Mouse (Mus musculus) ZHBTc4 (cell line): ENCODE results near the gene Fam227a.
"Not testable (repeated sequence)": the region's sequence is repeated elsewhere in the genome, so short reads cannot be mapped to it uniquely, and the experiment has no call there.

ENCODE experiments used
- DNase-seq: peaks from one replicate; pipeline ENCODE4 v3.0.0-alpha.2; 2011; ENCODE audit warnings: low read depth, low spot score

Gene Fam227a

DNA sequence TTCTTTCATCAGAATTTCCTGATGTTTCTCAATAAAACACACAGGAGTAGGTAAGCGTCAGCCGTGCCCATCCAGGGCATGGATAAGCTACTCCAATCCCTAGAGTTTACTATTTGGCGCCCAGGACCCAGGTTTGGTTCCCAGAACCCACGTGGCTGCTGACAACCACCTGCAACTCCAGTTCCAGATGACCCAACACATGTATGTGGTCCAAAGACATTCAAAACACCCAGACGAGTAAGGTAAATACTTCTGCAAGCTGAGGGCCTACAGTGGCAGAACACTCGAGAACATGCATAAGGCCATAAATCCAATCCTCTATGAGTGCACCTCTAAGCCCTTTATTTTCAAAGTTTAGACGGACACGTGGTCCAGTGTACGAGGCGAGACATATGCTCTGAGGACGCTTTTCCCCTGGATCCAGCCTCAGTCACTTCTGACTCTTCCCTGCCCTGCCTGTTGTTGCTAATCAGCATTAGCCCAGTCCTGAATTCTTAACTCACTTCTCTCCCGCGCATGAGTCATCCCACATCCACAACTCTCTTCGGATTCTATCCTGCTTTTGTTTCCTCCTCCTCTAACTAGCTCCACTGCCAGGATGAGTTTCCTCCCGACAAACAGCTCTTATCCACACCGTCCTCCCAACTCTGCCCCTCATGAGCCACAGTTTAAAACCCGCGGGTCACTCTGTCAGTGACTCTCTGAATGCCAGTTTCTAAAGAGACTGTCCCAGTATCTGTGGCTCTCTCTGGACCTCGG, 25.1 kb upstream of the Fam227a start:
- DNase-seq: no peak

DNA sequence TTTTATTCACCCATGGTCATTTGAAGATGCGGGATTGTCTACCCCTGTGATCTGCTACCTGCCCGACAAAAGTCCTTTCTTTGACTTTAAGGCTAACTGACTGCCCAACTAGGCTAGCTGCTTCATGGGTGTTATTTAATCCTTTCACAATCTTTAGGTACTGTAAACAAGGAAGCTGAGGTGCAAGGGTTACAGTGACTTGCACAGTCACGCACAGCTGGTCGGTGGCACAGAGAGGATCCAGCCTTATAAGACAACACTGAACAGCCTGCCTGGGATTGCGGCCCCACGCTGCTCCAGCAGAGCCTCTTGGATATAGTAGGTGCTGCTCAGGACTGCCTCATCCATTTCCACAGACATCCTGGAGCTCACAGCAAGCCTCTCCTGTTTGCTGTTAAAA, 24.4 kb upstream of the Fam227a start:
- no peak for DNase-seq

DNA sequence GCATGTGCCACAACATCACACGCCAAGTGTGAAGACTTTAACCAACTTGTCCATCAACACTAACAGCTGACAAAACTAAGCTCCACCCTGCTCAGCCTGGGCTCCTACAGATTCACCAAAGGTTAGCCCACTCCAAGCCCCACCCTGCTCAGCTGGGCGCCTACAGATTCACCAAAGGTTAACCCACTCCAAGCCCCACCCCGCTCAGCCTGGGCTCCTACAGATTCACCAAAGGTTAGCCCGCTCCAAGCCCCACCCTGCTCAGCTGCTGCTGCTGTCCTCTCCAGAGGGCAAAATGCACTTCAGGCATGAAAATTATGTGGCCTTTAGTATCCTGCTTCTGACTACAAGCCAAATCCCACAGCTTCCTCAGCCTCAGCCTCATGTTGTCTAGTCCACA, 23.2 kb upstream of the Fam227a start:
- peak; percentile 79 for DNase-seq

DNA sequence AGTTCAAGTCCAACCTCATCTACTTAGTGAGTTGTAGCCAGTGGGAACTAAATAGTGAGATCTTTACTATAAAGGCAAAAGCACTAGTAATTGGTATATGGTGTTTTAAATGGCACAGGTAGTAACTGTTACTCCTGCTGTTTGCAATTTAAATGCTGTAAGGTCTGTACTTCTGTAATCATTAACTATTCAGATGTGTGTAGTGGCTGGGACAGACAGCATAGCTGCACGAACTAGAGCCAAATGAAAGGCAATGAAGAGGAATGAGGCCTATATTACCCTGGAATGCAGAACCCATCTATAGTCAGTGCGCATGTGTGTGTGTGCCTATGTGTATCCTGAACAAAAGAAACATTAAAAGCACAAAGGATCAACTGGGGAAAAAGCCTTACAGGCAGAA, 19.2 kb upstream of the Fam227a start:
- DNase-seq: no peak

DNA sequence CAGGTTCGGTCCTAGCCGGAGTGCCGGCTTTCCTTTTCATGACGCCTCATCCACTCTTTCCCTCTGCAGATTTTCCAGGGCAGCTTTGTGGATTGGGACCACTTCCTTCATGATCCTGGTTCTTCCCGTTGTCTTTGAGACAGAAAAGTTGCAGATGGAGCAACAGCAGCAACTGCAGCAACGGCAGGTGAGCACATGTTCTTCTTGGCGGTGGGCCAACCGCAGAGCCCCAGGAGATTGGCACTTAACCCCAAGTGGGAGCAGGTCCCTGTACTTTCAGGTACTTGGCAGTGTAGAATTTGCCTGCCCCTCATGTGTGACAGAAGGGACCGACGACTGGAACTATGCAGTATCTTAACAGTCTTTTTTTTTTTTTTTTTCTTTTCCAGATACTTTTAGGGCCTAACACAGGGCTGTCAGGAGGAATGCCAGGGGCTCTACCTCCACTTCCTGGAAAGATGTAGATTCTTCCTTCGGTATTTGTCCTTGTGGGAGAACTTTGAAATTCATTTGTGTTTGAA, 13.1 kb upstream of the Fam227a start:
- DNase-seq: not testable (repeated sequence)

DNA sequence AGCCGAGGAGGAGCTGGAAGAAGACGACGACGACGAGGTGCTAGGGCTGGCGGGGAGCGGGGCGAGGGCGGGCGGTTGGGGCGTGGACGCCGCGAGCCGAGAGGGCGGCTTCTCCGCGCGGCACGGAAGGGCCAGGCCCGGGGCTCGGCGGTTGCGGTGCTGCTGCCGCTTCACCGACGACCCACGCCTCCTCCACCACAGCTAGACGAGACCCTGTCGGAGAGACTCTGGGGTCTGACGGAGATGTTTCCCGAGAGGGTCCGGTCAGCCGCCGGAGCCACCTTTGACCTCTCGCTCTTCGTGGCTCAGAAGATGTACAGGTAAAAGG, 12.2 kb upstream of the Fam227a start:
- no peak for DNase-seq

DNA sequence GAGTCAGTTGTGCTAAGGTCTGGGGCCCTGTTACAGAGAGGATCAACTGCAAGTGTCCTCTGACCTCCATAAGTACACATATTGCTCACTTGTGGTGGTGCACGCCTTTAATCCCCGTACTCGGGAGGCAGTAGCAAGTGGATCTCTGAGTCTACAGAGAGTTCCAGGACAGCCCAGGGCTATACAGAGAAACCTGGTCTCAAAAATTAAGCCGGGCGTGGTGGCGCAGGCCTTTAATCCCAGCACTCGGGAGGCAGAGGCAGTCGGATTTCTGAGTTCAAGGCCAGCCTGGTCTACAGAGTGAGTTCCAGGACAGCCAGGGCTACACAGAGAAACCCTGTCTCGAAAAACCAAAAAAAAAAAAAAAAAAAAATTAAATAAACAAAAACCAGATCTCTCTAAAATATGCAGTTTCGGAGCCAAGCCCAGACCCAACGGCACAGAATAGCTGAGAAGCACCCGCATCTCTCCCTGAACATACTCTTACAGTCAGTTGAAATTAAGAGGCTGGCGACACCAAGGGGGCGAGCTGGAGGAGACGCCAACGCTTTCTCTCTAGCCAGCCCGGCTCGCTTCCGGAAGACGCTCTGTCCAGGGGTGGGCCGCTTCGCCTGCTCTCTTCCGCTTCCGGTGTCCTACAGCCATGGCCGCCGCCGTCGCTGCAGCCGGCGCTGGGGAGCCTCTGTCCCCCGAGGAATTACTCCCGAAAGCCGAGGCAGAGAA, 11.7 kb upstream of the Fam227a start, which contains the start of gene Tomm22:
Gene Tomm22, plus strand, starts transcription at position 613 of the 723 bp plus-strand sequence.
- peak; percentile 93 for DNase-seq

DNA sequence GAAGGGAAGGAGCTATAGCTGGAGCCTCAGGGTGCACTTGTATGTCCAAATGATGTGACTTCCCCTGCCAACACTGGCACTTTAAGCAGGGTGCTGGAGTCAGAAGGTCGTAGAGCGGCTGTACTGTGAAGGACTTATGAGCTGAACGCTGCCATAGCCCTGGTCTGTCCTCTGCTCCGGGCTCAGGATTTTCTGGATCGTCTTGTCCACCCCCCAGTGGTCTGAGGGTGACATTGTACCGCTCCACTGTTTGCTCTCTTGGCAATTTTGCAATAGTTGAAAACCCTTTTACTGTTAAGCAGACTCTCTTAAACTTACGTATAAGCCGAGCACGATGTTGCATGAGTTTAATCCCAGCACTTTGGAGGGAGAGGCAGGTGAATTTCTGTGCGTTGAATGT, 10.4 kb upstream of the Fam227a start:
- peak; percentile 51 for DNase-seq

DNA sequence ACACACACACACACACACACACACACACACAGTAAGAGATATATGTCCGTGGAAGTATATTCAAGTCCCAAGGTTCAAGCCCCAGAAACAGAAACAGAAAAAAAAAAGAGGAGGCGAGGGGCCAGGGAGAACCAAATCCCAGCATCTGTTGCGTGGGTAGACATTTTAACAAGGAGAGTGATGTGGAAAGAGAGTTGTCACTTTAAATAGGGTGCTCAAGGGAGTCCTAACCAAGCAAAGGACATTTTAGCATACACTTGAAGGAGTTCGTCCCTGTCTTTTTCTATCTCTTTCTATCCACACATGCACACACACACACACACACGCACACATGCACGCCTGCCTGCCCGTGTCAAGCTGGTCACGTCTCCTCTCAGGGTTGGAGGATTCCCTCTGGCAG, 5.9 kb upstream of the Fam227a start:
- DNase-seq: no peak

DNA sequence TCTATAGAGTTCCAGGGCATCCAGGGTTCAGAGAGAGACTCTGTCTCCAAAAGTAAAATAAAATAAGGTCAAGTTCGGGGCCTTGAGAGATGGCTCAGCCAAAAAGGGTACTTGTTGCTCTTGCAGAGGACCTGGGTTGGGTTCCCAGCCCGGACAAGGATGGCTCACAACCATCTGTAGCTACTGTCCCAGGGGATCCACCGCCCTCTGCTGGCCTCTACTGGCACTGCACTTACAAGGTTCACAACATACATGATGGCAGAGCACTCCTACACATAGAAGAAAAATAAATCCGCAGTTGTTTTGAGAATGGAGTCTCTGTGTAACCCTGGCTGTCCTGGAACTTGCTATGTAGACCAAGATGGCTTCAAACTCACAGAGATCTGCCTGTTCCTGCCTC, 3.1 kb upstream of the Fam227a start:
- peak; percentile 88 for DNase-seq

DNA sequence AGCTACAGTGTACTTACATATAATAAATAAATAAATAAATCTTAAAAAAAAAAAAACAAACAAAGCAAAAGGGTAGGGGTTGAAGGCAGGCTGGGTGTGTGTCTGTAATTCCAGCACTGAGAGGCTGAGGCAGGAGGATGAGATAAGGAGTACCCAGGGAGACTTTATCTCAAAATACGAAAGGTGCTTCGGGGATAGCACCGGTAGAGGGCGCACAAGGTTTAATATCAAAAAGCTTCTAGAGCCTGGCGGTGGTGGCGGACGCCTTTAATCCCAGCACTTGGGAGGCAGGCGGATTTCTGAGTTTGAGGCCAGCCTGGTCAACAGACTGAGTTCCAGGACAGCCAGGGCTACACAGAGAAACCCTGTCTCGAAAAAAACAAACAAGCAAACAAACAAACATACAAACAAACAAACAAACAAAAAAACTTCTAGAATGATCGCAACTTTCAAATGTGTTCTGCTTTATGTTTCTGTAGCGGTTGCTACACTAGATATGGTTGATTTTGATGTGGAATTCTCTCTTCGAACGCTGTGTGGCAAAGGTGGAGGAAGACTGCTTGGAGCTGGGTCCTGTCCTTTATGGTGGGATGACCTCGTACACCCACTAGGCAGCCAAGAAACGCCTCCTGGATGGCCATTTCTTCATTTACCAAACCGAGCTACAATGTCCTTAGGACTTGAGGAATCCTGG, 772 bp downstream of the Fam227a start:
- DNase-seq: peak; percentile 93

DNA sequence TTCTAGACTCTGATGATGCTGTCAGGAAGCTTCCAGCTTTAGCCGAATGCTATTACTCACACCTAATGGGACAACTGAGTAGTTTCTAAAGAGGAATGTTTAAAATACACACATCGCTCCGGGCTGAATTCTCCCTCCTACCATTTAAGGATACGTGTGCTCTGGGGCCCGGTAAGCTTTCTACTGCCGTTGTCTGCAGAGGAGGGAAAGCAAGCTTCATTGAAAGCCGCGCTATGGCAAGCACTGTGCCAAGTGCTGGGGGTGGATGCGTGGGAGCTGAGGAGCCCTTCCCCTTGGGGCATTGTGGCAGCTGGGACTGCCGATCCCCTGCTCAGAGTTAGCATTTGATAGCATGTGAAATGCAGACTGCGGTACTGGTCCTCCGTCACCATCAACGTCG, 2.3 kb downstream of the Fam227a start:
- DNase-seq: no peak

DNA sequence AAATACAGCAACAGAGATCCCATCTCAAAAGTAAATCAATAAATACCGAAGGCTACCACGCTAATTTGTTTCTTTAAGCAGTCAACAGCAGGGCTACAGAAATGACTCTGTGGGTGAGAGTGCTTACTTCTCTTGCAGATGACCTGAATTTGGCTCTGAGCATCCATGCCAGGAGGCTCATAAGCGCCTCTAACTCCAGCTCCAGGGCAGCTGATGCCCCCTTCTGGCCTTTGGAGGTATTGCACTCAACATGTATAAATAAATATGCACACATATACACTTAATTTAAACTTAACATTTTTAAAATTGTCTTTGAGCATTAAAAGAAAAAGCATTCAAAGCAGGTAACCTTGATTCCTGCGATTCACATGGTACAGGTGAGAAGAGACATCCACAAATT, 7.3 kb downstream of the Fam227a start:
- peak; percentile 82 for DNase-seq

DNA sequence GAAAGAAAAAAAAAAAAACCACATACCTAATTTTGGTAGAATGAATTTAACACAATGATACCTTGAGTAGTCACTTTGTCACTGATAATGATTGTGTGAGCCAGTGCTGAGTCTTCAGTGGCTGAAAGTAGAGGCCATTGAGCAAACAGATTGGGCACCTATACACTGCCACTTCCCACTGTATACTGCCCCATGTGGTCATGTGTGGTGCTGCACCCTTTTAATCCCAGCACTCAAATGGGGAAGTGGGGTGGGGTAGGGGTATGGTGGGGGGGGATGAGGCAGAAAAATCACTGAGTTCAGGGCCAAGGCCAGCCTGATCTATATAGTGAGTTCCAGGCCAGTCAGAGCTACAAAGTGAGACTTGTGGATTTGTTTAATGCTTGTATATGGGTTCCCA, 8.2 kb downstream of the Fam227a start:
- peak; percentile 83 for DNase-seq

DNA sequence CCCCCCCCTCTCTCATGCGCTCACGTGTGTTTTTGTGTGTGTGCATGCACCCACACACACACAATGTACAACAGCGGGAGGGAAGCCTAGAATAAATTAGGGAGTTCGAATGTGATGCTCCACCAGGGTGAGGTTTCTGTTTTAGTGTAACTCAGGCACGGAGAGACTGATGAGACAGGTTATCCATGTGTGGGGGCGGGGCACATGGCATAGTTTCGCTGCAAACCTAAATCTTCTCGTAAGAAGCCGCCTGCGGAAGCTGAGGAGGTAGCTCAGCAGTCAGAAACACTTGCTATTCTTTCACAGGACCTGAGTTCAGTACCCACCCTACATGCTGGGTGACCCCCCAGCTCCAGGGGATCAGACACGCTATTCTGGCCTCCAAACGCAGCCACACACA, 10.6 kb downstream of the Fam227a start:
- no peak for DNase-seq

DNA sequence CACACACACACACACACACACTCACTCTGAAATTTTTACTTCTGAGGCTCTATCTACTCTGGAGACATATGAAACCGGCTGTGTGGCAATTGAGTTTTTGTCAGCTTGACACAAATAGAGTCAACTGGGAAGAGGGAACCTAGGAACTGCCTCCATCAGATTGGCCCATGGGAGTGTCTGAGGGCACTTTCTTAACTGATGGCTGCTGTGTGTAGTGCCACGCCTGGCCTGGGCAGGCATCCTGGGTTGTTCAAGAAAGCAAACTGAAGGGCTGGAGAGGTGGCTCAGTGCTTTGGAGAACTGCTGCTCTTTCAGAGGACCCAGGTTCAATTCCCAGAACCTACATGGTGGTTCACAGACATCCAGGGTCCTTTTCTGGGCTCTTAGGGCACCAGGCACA, 13.3 kb downstream of the Fam227a start:
- no peak for DNase-seq

DNA sequence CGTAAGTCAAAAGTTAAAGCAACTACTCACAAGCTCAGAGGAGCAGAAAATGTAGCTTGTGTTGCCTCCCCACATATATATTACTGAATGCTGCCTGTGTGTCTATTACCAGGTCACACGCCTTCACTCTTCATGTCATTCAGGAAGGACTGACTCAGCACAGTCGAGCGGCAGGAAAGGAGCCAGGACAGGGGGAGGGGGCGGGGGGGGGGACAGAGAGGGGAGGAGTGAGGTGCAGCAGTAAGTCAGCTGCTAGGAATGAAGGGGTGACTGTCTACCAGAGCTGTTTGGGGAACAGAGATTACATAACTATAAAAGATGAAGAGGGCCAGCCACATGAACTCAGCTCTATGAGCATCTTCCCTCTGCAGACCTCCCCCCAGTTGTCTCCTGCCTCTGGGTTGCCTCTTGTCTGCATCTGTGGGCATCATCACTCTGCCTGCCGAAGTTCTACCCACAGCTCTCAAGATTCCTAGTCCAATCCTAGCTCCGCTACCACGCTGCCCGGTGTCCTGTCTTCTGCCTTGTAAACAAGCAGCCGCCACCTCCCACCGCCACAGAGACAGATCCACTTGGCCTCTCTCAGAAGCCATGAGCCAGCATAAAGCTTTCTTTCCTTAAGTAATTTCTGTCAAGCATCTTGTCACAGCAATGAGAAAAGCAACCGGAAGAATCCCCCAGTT, 17.5 kb downstream of the Fam227a start:
- DNase-seq: no peak

DNA sequence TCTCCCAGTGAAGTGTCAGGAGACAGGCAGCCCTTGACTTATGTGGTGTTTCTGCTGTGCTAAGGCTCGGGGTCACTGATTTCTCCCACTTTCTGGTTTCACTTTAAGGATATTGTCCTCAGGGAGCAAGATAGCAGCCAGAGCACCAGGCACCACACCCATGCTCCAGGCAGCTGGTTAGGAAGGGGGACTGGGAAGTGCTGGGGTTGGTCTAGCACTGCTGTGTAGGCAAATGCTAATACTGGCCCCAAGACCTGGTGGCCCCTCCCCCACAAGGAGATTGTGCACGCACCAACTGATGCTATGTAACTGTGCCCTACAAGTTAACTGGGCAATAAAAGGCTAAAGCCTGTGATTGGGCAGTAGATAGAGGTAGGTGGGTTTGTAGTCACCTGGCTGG, 28.3 kb downstream of the Fam227a start:
- peak; percentile 63 for DNase-seq

DNA sequence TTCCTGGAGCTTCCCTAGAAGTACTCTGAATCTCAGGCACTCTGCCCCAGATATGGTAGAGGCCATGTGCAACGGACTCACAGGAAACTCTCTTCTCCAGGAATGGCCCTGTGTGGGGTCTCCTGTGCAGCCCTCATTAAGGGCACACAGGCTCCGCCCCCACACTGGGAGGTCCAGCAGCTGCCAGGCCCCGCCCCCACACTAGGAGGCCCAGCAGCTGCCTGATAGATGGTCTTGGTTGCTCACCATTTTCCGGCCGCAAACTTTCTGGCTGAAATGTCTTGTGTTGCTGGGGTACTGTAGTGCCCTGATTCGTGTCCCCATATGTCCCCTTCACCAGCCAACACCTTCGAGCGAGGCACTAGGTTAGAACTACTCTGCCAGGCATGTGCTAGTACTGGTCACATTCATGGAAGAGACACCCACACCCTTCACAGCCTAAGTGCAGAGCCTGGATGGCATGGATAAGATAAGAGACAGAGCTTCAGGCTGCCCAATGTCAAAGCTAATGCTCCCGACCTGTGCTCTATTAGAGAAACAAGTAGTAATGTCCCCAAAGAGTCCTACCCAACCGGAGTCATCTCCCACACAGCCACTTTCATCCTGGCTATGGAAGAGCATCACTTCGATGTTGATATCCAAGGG, 38.9 kb downstream of the Fam227a start:
- peak; percentile 82 for DNase-seq

DNA sequence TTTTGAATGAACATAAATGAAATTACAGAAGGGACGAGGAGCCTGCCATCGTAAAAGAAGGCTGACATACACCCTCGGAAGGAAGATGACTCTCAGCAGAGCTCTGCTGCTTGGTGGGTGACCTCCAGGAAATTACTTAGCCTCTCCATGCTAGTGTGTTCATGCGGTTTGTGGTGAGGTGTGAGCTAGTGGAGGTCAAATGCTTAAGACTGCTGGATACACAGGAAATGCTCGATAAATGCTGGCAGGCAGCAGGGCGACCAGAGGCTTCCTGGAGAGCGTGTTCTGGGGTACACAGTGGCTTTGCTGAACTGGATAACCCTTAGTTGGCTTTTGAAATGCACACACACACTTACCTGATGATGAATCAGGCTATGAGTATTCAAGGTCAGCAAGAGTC, 40.3 kb downstream of the Fam227a start:
- no peak for DNase-seq

DNA sequence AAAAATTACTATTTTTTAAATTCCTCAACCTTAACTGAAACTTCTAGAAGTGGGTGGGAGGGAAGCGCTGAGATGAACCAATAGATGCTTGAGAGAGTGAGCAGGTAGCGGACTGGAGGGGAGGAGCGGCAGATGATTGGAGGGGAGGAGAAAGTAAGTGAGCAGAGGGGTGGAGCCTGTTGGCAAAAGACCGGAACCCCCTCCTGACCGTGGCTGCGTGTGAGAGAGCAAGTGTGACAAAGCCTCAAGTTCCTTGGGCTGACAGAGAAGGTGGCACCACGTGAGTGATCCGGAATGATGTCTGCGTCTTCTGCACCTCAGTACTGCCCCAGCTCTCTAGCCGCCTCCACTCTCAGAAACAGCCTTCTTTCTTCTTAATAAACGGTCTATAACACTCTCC, 41.6 kb downstream of the Fam227a start:
- DNase-seq: peak; percentile 72
